Mouse (Mus musculus) T-helper 17 cell (primary cell): ENCODE data around the gene Sp110.
"Not testable (repeated sequence)": the region's sequence is repeated elsewhere in the genome, so short reads cannot be mapped to it uniquely, and the experiment has no call there.

ENCODE experiments used
- in situ Hi-C, 2 experiments: fragments of 300-600 bp; cut with MboI, MseI; formaldehyde crosslinking; loops; 1 replicate in 1 of 2; 2 replicates in 1 of 2; pipeline ENCODE4 v1.15.1; 2025; ENCODE audit warnings: high pct_unique_total_duplicates in 2 of 2

Sp110 gene

DNA sequence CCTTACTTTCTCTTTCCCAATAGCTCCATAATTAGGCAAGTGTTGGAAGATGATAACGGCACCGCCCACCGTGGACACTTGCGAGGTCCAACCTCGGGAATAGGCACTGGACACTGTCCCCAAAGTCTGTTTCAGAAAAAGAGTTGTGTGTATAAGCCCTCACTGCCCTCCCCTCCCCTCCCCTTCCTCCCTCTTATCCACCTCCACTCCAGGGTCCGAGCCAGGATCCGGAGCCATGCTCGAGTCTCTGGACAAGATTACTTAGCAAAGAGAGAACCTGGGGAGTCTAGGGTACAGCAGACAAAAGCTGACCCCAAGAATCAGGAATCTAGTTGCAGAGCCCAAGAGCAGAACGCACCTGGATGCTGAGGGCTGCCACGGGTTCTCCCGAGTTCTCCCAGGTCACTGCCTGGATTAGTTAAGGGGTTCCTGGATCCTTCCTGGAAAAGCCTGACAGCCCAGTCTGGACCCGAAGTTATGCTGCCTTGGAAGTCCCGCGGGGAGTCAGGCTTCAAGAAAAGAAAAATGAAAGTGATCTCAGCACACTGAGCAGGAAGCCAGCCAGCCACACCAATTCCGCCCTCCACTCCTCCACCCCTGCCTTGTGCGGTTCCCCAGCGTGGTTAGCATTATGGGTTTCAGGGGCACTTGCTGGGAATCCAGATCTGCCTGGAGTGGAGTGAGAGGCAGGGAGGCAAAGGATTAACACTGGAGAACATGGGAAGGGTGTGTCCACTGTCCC, at the start of gene Sp110:
Gene Sp110 (minus strand): TSS at position 547 of the 742 bp plus-strand sequence.
- in situ Hi-C loops = loop anchor here (5.0 kb wide), 2 partner anchors 326 to 486 kb away; partner anchors contain the start of gene C130026I21Rik (in 2 of the 2)

DNA sequence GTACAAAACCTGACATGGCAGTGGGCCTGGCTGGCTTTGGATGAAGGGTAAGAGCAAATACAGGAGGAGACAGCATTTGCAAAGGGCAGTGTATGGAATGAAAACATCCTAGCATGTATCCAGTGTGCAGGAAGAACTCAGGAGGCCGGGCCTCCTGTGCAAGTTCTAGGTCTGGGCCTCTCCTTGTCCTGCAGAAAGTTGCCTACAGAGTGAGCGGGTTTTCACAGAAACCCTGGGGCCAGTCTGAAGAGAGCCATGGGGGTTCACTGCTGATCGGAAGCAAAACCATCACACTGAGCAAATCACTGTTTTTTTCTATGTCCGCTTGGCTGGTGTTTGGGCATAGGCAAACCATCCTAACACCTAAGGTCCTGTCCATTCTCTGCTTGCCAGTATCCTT, 39.5 kb upstream of the Sp110 start:
- in situ Hi-C loops = loop anchor here (5.0 to 10.0 kb wide), 5 partner anchors 131 to 566 kb away; no protein-coding TSS in a partner anchor

GRCm38 (mm10) chr1:85636936-85637335, 38.3 kb upstream of the Sp110 start:
- in situ Hi-C loops = loop anchor here (5.0 to 10.0 kb wide), 5 partner anchors 130 to 565 kb away; no protein-coding TSS in a partner anchor

DNA sequence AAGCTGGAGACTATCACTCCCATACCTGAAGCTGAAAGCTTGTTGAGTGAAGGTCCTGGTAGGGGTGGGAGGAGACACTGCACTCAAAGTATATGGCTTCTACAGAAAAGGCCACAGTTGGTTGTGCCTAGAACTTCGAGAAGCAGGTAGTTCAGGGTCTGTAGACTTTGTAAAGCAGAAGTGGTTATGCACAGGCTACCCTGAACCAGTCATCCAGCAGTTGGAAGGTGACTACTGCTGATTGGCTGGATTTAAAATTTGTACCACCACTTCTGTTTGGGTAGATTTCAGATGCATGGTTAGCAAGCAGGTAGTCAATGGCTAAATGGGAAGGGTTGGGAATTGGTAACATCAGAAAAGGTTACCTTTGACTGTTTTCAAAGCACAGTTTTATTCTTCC, 20.1 kb upstream of the Sp110 start:
- in situ Hi-C loops = loop anchor here in 1 of 2 experiments (5.0 to 10.0 kb wide), 2 partner anchors 454 to 526 kb away; no protein-coding TSS in a partner anchor

DNA sequence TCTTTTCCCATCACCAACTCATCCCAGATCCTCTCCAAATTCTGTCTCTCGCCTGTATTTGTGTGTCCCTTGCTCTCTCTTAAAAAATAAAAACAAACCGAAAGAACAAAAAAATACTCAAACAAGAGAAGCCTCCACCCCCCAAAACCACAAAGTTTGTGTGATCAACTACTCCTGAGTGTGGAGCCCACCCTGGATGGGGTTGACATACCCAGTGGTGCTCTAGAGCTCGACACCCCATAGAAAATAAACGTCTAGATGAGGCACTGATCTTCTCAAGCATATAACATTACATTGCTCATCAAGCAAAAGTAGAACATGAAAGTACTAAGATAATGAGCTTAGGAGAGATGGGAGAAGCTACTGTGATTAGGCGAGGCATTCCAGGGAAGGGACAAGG, 18.5 kb upstream of the Sp110 start:
- in situ Hi-C loops = loop anchor here in 1 of 2 experiments (5.0 to 10.0 kb wide), 2 partner anchors 452 to 525 kb away; no protein-coding TSS in a partner anchor

DNA sequence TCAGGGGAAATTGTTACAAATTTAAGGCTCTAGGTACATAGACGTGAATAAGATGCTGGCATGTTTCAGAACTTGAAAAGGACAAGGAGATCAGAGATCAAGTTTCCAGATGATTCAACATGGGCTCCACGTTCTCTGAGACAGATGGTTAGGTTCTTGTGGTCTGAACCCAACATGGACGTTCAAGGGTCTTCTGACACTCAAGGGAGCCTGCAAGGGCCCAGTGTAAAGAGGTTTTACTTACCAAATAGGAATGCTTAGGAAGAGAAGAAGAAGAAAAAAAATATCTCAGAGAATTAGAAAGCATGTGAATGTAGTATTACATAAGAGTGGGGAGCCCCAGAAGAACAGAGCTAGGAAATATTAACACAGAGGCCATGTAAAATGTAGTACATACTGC, 17.2 kb upstream of the Sp110 start:
- in situ Hi-C loops = loop anchor here in 1 of 2 experiments (5.0 to 10.0 kb wide), 2 partner anchors 451 to 524 kb away; no protein-coding TSS in a partner anchor

DNA sequence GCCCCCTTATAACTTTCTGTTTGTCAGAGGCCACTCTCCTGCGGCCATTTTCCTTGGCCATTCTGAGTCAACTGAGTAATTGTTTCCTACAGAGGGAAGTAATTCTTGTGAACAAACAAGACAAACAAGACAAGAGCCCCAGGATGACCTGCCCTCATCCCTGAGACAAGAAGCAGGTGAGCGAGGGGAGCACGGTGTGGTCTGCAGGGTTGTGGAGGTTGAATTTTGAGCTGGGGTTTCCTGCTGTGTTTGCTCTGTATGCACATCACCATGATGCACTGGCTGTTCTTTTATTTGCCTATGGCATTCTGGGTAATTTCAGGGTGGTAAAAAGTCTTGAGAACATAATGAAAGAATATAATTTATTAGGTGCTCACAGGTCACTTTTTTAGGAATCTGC, 16.5 kb upstream of the Sp110 start:
- in situ Hi-C loops = loop anchor here in 1 of 2 experiments (5.0 to 10.0 kb wide), 2 partner anchors 450 to 523 kb away; no protein-coding TSS in a partner anchor

GRCm38 (mm10) chr1:85610581-85610980, 12.0 kb upstream of the Sp110 start:
- in situ Hi-C loops = loop anchor here in 1 of 2 experiments (10.0 kb wide), 1 partner anchor 446 kb away; no protein-coding TSS in a partner anchor

DNA sequence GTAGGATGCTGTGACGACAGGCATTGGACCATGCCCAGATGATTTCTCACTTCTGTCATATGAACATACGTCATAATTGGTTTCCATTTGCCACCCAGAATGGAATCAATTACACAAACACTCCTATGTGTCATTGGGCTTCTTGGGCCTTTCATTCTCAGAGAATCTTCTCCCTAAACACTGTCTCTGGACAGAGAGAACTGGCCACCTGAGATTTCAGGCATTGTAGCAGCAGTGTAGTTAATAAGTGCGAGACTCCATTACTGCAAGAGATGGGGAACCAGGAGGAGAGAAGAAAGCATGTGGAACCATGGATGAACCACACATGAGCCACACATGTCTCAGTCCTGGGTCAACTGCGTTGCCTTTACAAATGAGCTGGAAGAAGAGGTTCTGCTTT, 9.7 kb upstream of the Sp110 start:
- in situ Hi-C loops = not testable (repeated sequence)

GRCm38 (mm10) chr1:85604341-85604740, 5.7 kb upstream of the Sp110 start:
- in situ Hi-C loops = not testable (repeated sequence)

DNA sequence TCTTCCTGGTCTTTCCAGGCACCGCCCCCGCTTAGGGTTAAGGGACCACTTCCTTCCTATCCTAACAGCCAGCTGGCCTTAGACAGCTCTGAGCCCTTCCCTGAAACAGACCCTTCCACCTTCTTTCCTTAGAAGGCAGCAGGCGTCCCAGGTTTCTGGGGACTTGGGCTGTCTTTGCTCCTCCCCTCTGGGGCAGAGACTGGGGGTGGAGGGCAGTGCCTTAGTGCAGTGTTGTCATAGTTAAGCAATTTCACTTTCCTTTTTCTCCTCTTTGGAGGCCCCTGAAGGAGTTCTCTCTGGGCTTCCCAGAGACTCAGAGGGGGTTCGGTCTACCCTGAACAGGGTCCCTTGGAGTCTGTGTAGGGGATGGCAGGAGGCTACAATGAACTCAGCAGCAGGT, 2.2 kb upstream of the Sp110 start:
- in situ Hi-C loops = not testable (repeated sequence)

DNA sequence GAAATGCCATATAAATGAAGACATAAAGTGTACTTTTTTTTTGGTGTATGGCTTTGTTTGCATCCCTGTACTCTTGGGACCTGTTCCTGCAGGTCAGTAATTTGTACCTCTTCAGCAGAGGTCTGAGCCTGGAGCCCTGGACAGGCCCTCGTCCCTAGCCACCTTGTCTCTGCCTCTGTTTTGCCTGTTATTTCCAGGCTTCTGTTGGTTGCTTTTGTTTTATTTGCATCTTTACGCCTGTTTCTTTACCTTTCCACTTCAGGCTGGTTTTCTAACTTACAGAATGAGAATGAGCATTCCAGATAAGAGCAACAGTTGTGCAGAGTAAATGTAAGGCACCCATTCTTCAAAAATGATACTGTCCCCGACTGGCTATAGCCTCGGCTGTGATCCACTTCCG, 1.5 kb upstream of the Sp110 start, which contains the start of gene Sp140:
Gene Sp140 (plus strand): TSS at position 301 of the 400 bp plus-strand sequence.
- in situ Hi-C loops = not testable (repeated sequence)

DNA sequence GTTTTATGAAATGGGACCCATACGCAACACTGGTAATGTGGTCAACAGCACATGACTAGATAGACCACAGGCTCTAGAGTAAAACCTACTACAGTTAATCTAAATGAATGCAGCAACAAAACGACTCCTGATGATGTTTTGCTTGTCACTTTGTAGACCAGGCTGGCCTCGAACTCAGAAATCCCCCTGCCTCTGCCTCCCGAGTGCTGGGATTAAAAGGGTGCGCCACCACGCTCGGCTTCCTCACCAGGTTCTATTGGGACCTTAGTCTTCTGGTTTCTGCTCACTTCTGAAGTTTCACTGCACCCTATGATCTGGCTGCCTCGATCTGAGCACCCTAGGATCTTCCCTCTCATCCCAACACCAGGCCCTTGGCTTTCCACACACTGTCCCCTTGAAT, 6.1 kb downstream of the Sp110 start:
- in situ Hi-C loops = loop anchor here (5.0 kb wide), 1 partner anchor 145 kb away; no protein-coding TSS in a partner anchor

DNA sequence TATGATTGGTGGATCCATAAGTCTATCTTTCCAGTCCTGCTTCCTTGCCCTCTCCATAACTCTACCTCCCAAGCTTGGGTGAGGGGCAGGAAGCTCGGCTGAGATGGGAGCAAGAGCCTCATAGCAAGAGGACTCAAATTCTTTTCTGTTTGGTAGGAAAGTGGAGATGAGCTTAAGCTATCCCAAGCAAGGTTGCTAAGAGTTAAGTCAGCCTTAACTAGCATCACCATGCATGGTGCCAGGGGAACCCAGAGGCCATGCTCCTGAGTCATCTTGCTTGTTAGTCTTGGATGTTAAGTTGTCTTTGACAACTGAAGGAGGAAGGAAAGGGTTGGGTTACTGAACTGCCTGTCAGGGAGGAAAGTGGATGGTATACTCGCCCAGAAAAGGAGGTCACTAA, 9.9 kb downstream of the Sp110 start:
- in situ Hi-C loops = loop anchor here (10.0 kb wide), 2 partner anchors 226 to 344 kb away; no protein-coding TSS in a partner anchor

GRCm38 (mm10) chr1:85581518-85581917, 17.1 kb downstream of the Sp110 start:
- in situ Hi-C loops = loop anchor here (5.0 to 10.0 kb wide), 3 partner anchors 233 to 339 kb away; no protein-coding TSS in a partner anchor

GRCm38 (mm10) chr1:85580578-85580977, 18.0 kb downstream of the Sp110 start:
- in situ Hi-C loops = loop anchor here (5.0 to 10.0 kb wide), 3 partner anchors 234 to 338 kb away; no protein-coding TSS in a partner anchor

DNA sequence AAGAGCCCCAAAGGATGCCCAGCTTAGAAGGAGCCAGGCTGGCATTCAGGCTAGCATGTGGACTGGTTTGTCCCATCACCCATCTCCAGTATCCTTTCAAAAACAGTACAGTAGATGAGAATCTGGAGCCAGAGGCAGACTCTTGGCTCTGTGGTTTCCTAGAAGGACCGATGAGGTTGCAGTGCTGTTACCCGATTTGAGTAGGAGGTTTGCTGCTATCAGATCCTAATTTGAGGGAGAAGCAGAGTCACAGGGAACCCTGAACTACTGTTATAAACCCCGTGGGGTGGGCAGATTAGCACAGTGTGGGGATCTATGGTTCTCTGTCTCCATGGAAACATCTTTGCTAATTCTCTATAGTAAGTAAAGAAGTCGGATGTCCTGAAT, 18.5 kb downstream of the Sp110 start:
- in situ Hi-C loops = loop anchor here (5.0 to 10.0 kb wide), 3 partner anchors 235 to 338 kb away; no protein-coding TSS in a partner anchor

GRCm38 (mm10) chr1:85579199-85580147, 19.1 kb downstream of the Sp110 start:
- in situ Hi-C loops = loop anchor here (5.0 to 10.0 kb wide), 4 partner anchors 235 to 587 kb away; no protein-coding TSS in a partner anchor

DNA sequence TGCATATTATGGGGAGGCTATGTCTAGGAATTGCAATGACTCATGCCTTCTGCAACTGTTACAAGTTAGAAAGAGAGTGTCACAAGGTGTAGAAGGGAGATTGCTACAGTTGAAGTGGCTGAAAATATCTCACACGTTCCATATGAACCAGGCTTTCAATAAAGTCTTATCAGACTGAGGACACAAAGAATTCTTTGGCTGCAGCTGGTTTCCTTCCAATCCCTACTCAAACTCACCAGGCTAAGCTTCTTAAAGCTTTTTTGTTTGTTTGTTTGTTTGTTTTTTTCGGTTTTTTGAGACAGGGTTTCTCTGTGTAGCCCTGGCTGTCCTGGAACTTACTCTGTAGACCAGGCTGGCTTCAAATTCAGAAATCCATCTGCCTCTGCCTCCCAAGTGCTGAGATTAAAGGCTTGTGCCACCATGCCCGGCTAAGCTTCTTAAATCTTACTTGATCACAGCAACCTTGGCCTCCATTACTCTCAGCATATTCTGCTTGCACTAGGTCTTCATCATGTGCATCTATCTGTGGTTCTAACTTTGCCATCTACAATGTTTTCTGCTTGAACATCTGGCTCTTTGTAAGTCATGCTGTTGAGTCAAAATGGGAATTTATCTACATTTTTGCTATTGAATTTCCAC, 20.1 kb downstream of the Sp110 start:
- in situ Hi-C loops = loop anchor here (5.0 kb wide), 1 partner anchor 586 kb away; no protein-coding TSS in a partner anchor

DNA sequence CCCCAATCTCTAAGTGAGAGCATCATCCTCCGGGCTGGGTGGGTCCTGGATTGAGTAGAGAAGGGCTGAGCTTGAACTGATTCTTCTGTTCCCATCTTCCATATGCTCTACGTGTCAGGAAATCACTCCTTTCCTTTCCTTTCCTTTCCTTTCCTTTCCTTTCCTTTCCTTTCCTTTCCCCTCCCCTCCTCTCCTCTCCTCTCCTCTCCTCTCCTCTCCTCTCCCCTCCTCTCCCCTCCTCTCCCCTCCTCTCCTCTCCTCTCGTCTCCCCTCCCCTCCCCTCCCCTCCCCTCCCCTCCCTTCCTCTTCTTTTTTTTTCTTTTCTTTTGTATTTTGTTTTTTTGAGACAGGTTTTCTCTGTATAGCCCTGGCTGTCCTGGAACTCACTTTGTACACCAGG, 23.2 kb downstream of the Sp110 start, which contains the start of gene G530012D18Rik:
Gene G530012D18Rik (plus strand): TSS at position 301 of the 400 bp plus-strand sequence.
- in situ Hi-C loops = loop anchor here (5.0 kb wide), 1 partner anchor 583 kb away; no protein-coding TSS in a partner anchor
